Mouse (Mus musculus): Measurements from ENCODE around the gene Vmn2r89.

DNA sequence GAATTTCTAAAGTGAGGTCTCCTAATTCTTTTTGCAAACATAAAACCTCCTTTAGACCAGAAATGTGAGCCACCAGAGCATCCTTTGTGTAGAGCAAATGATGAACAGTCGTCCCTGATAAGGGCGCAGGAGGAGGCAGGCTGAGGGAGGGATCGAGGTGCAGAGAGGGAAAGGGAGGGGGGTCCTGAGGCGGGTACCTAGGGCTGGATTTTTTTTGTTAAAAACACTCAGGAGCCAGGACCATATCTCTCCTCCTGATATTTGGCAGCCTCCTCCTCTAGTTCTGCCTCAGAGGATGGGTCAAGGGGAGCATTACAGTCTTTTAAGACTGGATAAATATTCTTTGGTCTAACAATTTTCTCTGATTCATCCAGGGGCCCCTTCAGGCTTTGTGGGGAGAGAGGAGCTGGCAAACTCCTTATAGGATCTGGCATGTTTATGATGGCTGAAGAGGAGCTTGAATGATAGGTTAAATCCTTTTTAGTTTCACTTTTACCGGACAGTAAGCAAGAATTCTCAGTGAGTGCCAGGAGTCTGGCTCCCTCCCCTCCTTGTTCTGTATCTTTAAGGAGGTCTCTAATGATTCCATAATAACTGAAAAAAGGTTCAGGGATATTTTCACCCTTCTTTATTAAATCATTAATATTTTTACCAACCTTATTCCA, 30.5 kb downstream of the Vmn2r89 start:
- no peak for TF ChIP-seq CTCF (IDR thresholded peaks at IDR 0.05; ENCODE audit: control insufficient read depth, insufficient read depth, insufficient replicate concordance, low read depth, low read length)
- no peak for TF ChIP-seq POLR2A (IDR thresholded peaks at IDR 0.05; ENCODE audit: control insufficient read depth, low read depth, low read length)

Data from testis, adult 2 months (tissue).